Mouse (Mus musculus) liver, embryonic 18 days (tissue): ENCODE results near the gene Glipr1l1. TPM values are rescaled to one million over a fixed set of nuclear protein-coding genes. Genes with fewer than 3 reads are reported as not detected.

Source experiments
- polyA plus RNA-seq: library from polyadenylated mRNA; depleted of rRNA; stranded (reverse); fragments of >200 nt; gene quantifications from 2 replicates; pipeline ENCODE4 v1.2.3, GENCODE M21; 2012; rRNA removed

The Glipr1l1 gene
- not detected in 2 replicates for polyA plus RNA-seq

GRCm38 (mm10) chr10:112059702-112060582, at the start of gene Glipr1l1:
Gene Glipr1l1, plus strand, starts transcription at chr10:112060189.

GRCm38 (mm10) chr10:112083157-112083556, 23.2 kb downstream of the Glipr1l1 start, which contains the start of gene Glipr1l2:
Gene Glipr1l2, plus strand, starts transcription at chr10:112083354.

Other genes with a start within 250 kb of the Glipr1l1 start
- gene Krr1, start 87.5 kb upstream of the Glipr1l1 start, polyA plus RNA-seq = 8.9 and 9.0 TPM in 2 replicates
- 13.5 and 14.3 TPM in 2 replicates for gene Glipr1, start 57.6 kb upstream of the Glipr1l1 start, polyA plus RNA-seq
- gene Glipr1l2, start 23.2 kb downstream of the Glipr1l1 start, polyA plus RNA-seq = not detected in 2 replicates
- not detected in 2 replicates for gene Glipr1l3, start 100.1 kb downstream of the Glipr1l1 start, polyA plus RNA-seq
- 0.01 and 0.02 TPM in 2 replicates for gene Caps2, start 103.4 kb downstream of the Glipr1l1 start, polyA plus RNA-seq
- 0.01 and 0.02 TPM in 2 replicates for gene Kcnc2, start 210.9 kb downstream of the Glipr1l1 start, polyA plus RNA-seq